Mouse (Mus musculus) WW6 (cell line): Measurements from ENCODE around the gene Camk2n1.

ENCODE experiments used
- DNase-seq: peaks from one replicate; pipeline ENCODE4 v3.0.0-alpha.2; 2013; ENCODE audit warnings: low read depth, low spot score

The Camk2n1 gene

GRCm38 (mm10) chr4:138464667-138465353 lies 10.7 kb downstream of the Camk2n1 start:
- no peak for DNase-seq

- DNase-seq: no peak
Measured at GRCm38 (mm10) chr4:138465446-138465845, 11.3 kb downstream of the Camk2n1 start.

GRCm38 (mm10) chr4:138466690-138467089 lies 12.6 kb downstream of the Camk2n1 start:
- no peak for DNase-seq

GRCm38 (mm10) chr4:138467451-138467850 lies 13.3 kb downstream of the Camk2n1 start:
- no peak for DNase-seq

- DNase-seq: no peak
Measured at GRCm38 (mm10) chr4:138469080-138469479, 15.0 kb downstream of the Camk2n1 start.

GRCm38 (mm10) chr4:138471241-138471640 lies 17.1 kb downstream of the Camk2n1 start:
- DNase-seq: no peak

- no peak for DNase-seq
Measured at GRCm38 (mm10) chr4:138479595-138479994, 25.5 kb downstream of the Camk2n1 start.

- DNase-seq: no peak
Measured at GRCm38 (mm10) chr4:138480962-138481361, 26.8 kb downstream of the Camk2n1 start.

GRCm38 (mm10) chr4:138482721-138483120 lies 28.6 kb downstream of the Camk2n1 start:
- DNase-seq: no peak

- no peak for DNase-seq
Measured at GRCm38 (mm10) chr4:138488241-138488640, 34.1 kb downstream of the Camk2n1 start.

GRCm38 (mm10) chr4:138491088-138491487 lies 37.0 kb downstream of the Camk2n1 start:
- no peak for DNase-seq

- no peak for DNase-seq
Measured at GRCm38 (mm10) chr4:138493161-138494001, 39.3 kb downstream of the Camk2n1 start.

- DNase-seq: no peak
Measured at GRCm38 (mm10) chr4:138494905-138495304, 40.8 kb downstream of the Camk2n1 start.

- DNase-seq: no peak
Measured at GRCm38 (mm10) chr4:138495775-138496174, 41.7 kb downstream of the Camk2n1 start.

- no peak for DNase-seq
Measured at GRCm38 (mm10) chr4:138496746-138497520, 42.8 kb downstream of the Camk2n1 start.

- DNase-seq: peak; percentile 55
Measured at GRCm38 (mm10) chr4:138499856-138500645, 45.9 kb downstream of the Camk2n1 start.

GRCm38 (mm10) chr4:138501048-138501447 lies 46.9 kb downstream of the Camk2n1 start:
- DNase-seq: no peak

GRCm38 (mm10) chr4:138504632-138505101 lies 50.6 kb downstream of the Camk2n1 start:
- no peak for DNase-seq

GRCm38 (mm10) chr4:138505171-138505870 lies 51.2 kb downstream of the Camk2n1 start:
- no peak for DNase-seq

GRCm38 (mm10) chr4:138507903-138508302 lies 53.8 kb downstream of the Camk2n1 start:
- no peak for DNase-seq
